Mouse (Mus musculus) embryo, embryonic 11 days (tissue): ENCODE measurements at regions not wholly inside any gene's neighbourhood (a gene's known extent, or its start where the extent isn't known, plus 50 kb on each side); places are given as distances from the start of the nearest gene placed in this dataset.

ENCODE experiments used
- DNase-seq: peaks from one replicate; pipeline ENCODE4 v3.0.0-alpha.2; 2015

GRCm38 (mm10) chr16:73120568-73120967 is 812.5 kb downstream of the Robo1 start:
- DNase-seq, result no peak

GRCm38 (mm10) chr16:73117338-73117737 is 809.2 kb downstream of the Robo1 start:
- no peak for DNase-seq

- no peak for DNase-seq
These were observed 799.9 kb downstream of the Robo1 start for GRCm38 (mm10) chr16:73108021-73108452.

GRCm38 (mm10) chr16:73107608-73108007 is 799.5 kb downstream of the Robo1 start:
- DNase-seq, result no peak

- no peak for DNase-seq
These were observed 797.4 kb downstream of the Robo1 start for GRCm38 (mm10) chr16:73105496-73105895.

- no peak for DNase-seq
These were observed 792.2 kb downstream of the Robo1 start for GRCm38 (mm10) chr16:73100273-73100672.

- DNase-seq, result peak; percentile 70
These were observed 790.7 kb downstream of the Robo1 start for GRCm38 (mm10) chr16:73098760-73099159.

GRCm38 (mm10) chr16:73097176-73097575 is 789.1 kb downstream of the Robo1 start:
- peak; percentile 47 for DNase-seq

- peak; percentile 61 for DNase-seq
These were observed 788.3 kb downstream of the Robo1 start for GRCm38 (mm10) chr16:73096091-73097083.
